Mouse (Mus musculus) liver, embryonic 14.5 days (tissue): ENCODE results near the gene Map2.

ENCODE experiments used
- CTCF ChIP-seq: IDR thresholded peaks from 2 replicates; pipeline ENCODE4 v1.5.1; 2016; ENCODE audit warnings: antibody characterized with exemption, low read depth, control low read depth
- EP300 ChIP-seq: IDR thresholded peaks from 2 replicates; pipeline ENCODE4 v1.6.1; 2016; ENCODE audit warnings: antibody characterized with exemption, low read depth

DNA sequence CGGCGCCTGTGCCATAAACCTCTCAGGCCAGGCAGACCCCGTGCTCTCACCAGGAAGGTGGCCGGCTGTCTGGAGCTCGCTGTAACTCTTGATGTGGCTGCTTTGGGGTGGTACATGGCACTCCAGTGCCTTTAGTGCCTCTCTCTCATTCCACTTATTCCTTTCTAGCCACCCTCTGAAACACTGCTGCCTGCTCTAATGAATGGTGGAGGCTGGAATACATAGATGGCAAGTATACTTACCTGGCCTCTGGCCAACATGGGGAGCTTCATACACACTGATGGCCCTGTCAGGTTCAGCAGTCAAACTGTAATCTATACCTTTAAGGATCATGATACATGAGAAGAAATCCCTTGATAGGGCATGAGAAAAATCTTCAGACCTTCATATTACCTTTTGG lies 102.6 kb downstream of the Map2 start:
- TF ChIP-seq EP300, result no peak
- TF ChIP-seq CTCF, result no peak
